Mouse (Mus musculus) cerebellum, adult 9-11 months (tissue): ENCODE measurements at regions not wholly inside any gene's neighbourhood (a gene's known extent, or its start where the extent isn't known, plus 50 kb on each side); places are given as distances from the start of the nearest gene placed in this dataset.

Experiments
- DNase-seq: peaks from one replicate; pipeline ENCODE4 v3.0.0; 2022

DNA sequence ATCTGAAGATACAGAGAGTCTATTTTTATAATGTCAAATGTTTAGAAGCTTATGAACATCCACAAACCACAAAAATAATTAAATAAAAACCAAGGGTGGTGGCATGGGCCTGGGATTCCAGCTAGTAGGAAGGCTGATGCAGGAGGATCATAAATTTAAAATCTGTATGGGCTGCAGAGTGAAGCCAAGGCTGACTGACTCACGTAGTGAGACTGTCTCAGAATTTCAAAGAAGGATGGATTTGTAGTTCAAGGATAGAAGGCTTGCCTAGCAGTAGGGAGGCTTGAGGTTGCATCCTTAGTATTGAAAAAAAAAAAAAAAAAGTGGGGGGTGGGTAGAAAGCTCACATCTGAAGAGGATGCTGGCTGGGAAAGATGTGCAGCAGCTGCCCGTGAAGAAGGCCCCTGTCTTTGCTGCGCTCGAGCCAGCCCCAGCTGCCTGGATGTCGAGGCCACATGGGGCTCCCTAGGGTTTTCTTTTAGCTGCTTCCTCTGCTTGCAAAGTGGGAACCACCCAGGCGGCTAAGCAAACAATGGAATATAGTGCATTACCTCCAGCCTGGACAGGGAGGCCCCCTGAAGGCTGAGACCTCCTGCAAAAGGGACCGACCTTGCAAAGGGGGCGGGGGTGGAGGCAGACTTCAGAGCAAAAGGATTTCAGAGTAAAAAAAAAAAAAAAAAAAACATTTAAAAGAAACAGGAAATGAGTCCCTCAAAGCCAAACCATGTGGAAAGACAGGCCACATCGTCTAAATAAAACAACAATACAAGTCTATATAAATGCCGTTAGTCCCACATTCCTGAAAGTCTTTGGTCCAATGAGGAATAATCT lies 101.3 kb downstream of the Tmco5 start:
- DNase-seq = no peak

GRCm38 (mm10) chr2:116980692-116981091 lies 102.2 kb downstream of the Tmco5 start:
- no peak for DNase-seq

- no peak for DNase-seq
Measured at GRCm38 (mm10) chr2:116983351-116983750, 104.9 kb downstream of the Tmco5 start.

- DNase-seq = no peak
Measured at GRCm38 (mm10) chr2:116983821-116984351, 105.4 kb downstream of the Tmco5 start.

- no peak for DNase-seq
Measured at GRCm38 (mm10) chr2:116984597-116984996, 106.1 kb downstream of the Tmco5 start.

DNA sequence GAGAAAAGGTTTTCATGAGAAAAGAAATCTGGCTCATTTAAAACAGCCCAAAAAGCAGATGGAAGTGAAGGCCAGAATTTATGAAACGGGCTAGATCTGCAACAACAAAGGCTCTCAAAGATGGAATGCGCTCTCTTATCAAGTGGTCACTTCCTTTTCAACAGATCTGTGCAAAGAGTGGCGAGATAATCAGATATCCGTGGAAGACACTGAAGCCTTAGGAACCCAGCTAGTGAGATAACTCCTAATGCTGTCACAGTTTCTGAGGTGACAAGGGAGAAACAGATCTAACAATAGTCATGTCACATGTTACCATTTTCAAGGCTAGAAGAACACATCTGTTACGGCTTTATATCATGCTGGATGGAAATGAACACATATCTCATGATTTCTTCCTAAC lies 107.1 kb downstream of the Tmco5 start:
- DNase-seq = no peak

- DNase-seq = no peak
Measured at GRCm38 (mm10) chr2:116988953-116989674, 110.6 kb downstream of the Tmco5 start.

GRCm38 (mm10) chr2:116990106-116990505 lies 111.6 kb downstream of the Tmco5 start:
- no peak for DNase-seq

GRCm38 (mm10) chr2:116991561-116992042 lies 113.1 kb downstream of the Tmco5 start:
- no peak for DNase-seq

DNA sequence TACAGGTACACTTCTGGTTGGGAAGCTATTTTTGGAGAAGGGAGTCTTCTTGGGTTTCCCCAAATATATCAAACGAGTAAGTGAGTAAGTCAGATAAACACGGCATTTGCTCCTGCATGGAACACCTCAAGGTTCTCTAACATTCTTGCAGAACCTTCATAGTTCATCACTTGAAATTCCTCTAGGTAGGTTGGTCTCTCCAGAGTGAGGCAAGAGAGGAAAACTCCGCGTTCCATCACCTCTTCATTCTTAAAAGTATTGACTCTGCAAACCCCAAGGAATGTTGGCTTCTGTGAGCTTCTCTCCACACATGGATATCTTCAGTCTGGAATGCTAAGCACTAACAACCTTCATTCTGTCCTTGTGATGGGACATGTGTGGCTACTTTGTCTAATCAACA lies 115.2 kb downstream of the Tmco5 start:
- DNase-seq = no peak

DNA sequence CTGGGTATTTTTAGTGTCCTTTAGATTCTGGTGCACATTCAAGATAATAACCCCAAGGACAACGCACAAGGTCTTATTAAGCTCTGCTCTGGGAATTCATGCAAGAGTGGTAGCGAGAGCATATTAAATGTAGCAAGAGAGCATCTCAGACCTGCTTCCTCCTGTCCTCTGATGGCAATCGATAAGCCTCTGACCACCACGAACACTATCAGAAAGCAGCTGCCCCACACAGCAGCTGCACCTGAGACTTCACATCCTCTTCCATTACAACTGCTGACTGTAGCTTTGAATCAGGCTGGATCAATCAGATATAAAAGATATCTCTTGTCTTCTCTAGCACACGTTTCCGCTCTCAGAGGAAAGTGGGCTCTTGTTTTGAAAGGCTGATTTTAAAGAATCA lies 117.8 kb downstream of the Tmco5 start:
- no peak for DNase-seq

- DNase-seq = no peak
Measured at GRCm38 (mm10) chr2:116998822-116999221, 120.3 kb downstream of the Tmco5 start.

GRCm38 (mm10) chr2:116999592-116999991 lies 121.1 kb downstream of the Tmco5 start:
- no peak for DNase-seq

GRCm38 (mm10) chr2:117003976-117004375 lies 117.2 kb upstream of the Spred1 start:
- no peak for DNase-seq

- no peak for DNase-seq
Measured at GRCm38 (mm10) chr2:117006846-117007245, 114.3 kb upstream of the Spred1 start.

GRCm38 (mm10) chr2:117008922-117009321 lies 112.3 kb upstream of the Spred1 start:
- DNase-seq = no peak

GRCm38 (mm10) chr2:117010001-117010400 lies 111.2 kb upstream of the Spred1 start:
- DNase-seq = no peak

DNA sequence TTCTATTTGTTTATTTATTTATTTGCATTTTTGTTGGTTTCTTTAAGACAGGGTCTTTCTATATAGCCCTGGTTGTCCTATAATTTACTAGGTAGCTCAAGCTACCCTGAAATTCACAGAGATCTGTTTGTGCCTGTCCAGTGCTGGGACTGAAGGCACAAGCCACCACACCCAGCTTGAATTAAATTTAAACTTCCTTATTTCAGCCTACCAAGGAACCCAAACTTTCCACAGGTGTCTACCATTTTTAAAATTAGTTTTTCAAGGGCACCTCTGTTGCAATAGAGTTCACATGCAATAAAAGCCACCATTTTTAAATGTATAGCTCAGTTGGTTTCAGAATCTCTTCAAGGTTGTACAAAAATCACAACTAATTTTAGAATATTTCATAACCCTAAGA lies 110.2 kb upstream of the Spred1 start:
- no peak for DNase-seq

GRCm38 (mm10) chr2:117017921-117018651 lies 103.1 kb upstream of the Spred1 start:
- no peak for DNase-seq

DNA sequence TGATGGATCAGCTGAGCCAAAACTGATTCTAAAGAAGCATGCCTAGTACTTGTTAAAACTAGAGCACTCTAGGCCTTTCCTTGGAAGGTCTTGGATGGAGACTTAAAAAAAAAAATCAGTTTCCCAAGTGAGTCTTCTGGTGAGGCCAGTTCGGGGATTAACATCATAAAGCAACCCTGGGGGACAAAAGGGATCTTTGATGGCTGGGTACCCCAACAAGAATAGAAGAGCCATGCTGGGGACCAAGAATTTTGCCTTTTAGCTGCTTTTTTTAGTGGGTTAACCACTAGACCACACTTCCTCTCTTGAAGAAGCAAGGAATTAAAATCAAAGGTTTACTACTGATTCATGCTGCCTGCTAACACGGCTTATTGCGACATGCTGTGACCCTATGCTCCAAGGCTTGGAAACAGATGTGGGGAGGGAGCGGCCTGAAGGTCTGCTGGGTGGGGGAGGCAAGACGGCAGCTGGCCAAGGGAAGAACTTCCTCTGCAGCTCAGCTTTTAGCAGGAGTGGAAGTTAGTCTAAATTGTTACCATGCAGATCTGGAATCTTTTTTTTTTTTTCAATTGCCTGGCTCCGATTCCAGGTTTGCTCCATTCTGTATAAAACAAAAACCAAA lies 102.1 kb upstream of the Spred1 start:
- DNase-seq = no peak

DNA sequence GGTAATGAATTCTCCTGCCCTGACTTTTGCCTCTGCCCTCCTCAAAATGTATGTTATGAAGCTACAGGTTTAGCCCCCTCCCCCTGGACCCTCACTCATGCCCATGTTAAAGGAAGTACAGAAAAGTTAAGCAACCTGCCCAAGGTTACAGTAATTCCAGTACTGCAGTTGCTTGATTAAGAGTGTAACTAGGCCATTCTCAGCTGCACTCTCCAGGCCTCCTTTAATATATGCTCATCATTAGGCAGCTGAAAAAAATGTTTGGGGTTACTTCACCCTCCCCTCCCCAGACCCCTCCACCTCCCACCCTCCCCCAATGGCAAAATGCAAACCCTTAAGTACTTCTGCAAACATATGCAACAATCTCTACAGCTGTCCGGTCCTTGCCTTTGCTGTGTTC lies 101.6 kb upstream of the Spred1 start:
- DNase-seq = no peak

GRCm38 (mm10) chr2:117021787-117022186 lies 99.4 kb upstream of the Spred1 start:
- DNase-seq = no peak

- no peak for DNase-seq
Measured at GRCm38 (mm10) chr2:117023436-117023835, 97.7 kb upstream of the Spred1 start.
